Mouse (Mus musculus): ENCODE results near the gene Prf1.

- TF ChIP-seq POLR2A (IDR thresholded peaks at IDR 0.05; ENCODE audit: insufficient read length, low read depth), result no peak
- TF ChIP-seq POLR2AphosphoS2 (IDR thresholded peaks at IDR 0.05; ENCODE audit: insufficient read length, low read depth), result no peak
- no peak for TF ChIP-seq MYOD1 (IDR thresholded peaks at IDR 0.05; ENCODE audit: control insufficient read depth in 1 of 3, insufficient read length in 2 of 3, low read depth in 2 of 3)
- no peak for TF ChIP-seq MAX (IDR thresholded peaks at IDR 0.05; ENCODE audit: low read depth)
- no peak for TF ChIP-seq CEBPB (IDR thresholded peaks at IDR 0.05; ENCODE audit: insufficient read depth, poor library complexity, severe bottlenecking)
- TF ChIP-seq E2F4 (IDR thresholded peaks at IDR 0.05; ENCODE audit: insufficient read depth), result no peak
- no peak for TF ChIP-seq TCF12 (IDR thresholded peaks at IDR 0.05; ENCODE audit: insufficient read depth, poor library complexity, severe bottlenecking)
- TF ChIP-seq MYOG (IDR thresholded peaks at IDR 0.05; ENCODE audit: control insufficient read depth in 1 of 3, insufficient read depth in 1 of 3, insufficient read length in 2 of 3, low read depth in 2 of 3), result no peak
- no peak for TF ChIP-seq USF1 (IDR thresholded peaks at IDR 0.05; ENCODE audit: low read depth)
- TF ChIP-seq SRF (IDR thresholded peaks at IDR 0.05; ENCODE audit: control insufficient read depth, insufficient read length, low read depth), result no peak
- no peak for TF ChIP-seq REST (IDR thresholded peaks at IDR 0.05; ENCODE audit: insufficient read depth, insufficient read length)
- TF ChIP-seq TCF3 (IDR thresholded peaks at IDR 0.05; ENCODE audit: insufficient read length, low read depth), result no peak
Measured at GRCm38 (mm10) chr10:61312754-61313153, 15.1 kb downstream of the Prf1 start.

All from myocyte (in vitro differentiated cells).